Mouse (Mus musculus) gastrocnemius, postnatal 14 days (tissue): ENCODE measurements around the gene Fance. TPM values are rescaled to one million over a fixed set of nuclear protein-coding genes. Genes with fewer than 3 reads are reported as not detected.

Source experiments
- DNase-seq: peaks from one replicate; pipeline ENCODE4 v3.0.0; 2021; ENCODE audit warnings: mixed read lengths
- intact Hi-C: fragments of 180-260 bp; cut with DNase I; formaldehyde crosslinking; loops from one replicate; pipeline ENCODE4 v1.15.1; 2025; ENCODE audit warnings: low total_unique reads
- total RNA-seq, 2 experiments: library from RNA; stranded (reverse); gene quantifications; 2 replicates each; pipeline ENCODE4 v1.2.3; 2021

Fance gene
- total RNA-seq, 2 experiments from 2014 or later: 10.2 to 10.4 TPM

- intact Hi-C loops: no loop called here
- DNase-seq: no peak
These were observed 49.5 kb downstream of the Fance start for GRCm38 (mm10) chr17:28362653-28363292.

- intact Hi-C loops: no loop called here
These were observed 50.2 kb downstream of the Fance start for GRCm38 (mm10) chr17:28363507-28363906.

GRCm38 (mm10) chr17:28365122-28365521, 51.8 kb downstream of the Fance start, which contains the start of gene Tulp1:
Gene Tulp1, minus strand, starts transcription at chr17:28365222.
- DNase-seq: no peak
- intact Hi-C loops: no loop called here

More at GRCm38 (mm10) chr17:28363507-28363906, 50.2 kb downstream of the Fance start:
- no peak for DNase-seq

GRCm38 (mm10) chr17:28368449-28368848, 55.1 kb downstream of the Fance start:
- DNase-seq: peak; percentile 83
- intact Hi-C loops: no loop called here

- intact Hi-C loops: no loop called here
- no peak for DNase-seq
These were observed 55.7 kb downstream of the Fance start for GRCm38 (mm10) chr17:28369056-28369455.

- DNase-seq: no peak
- intact Hi-C loops: no loop called here
These were observed 58.0 kb downstream of the Fance start for GRCm38 (mm10) chr17:28371286-28371685.

- intact Hi-C loops: no loop called here
- DNase-seq: no peak
These were observed 58.6 kb downstream of the Fance start for GRCm38 (mm10) chr17:28371941-28372340.

- peak; percentile 45 for DNase-seq
- intact Hi-C loops: no loop called here
These were observed 60.5 kb downstream of the Fance start for GRCm38 (mm10) chr17:28373821-28374220.

GRCm38 (mm10) chr17:28374494-28374893, 61.2 kb downstream of the Fance start:
- DNase-seq: no peak
- intact Hi-C loops: no loop called here

GRCm38 (mm10) chr17:28375592-28376061, 62.3 kb downstream of the Fance start:
- intact Hi-C loops: no loop called here
- DNase-seq: no peak

Other genes with a start within 250 kb of the Fance start
- not detected for gene Tcp11, start 232.9 kb upstream of the Fance start, total RNA-seq
- under 1 TPM; 0.20 to 0.62 TPM for gene Scube3, start 171.4 kb upstream of the Fance start, total RNA-seq
- gene Zfp523, start 136.4 kb upstream of the Fance start, total RNA-seq: 10 to 100 TPM; 14.4 to 16.2 TPM
- 1 to 10 TPM; 2.2 to 2.7 TPM for gene Def6, start 105.7 kb upstream of the Fance start, total RNA-seq
- 10 to 100 TPM; 29.2 to 29.5 TPM for gene Ppard, start 80.8 kb upstream of the Fance start, total RNA-seq
- 100 to 1,000 TPM; 541 to 620 TPM for gene Rpl10a, start 15.0 kb downstream of the Fance start, total RNA-seq
- gene Tead3, start 37.3 kb downstream of the Fance start, total RNA-seq: 10 to 100 TPM in 1 of 2 experiments, 1 to 10 TPM in 1; 9.3 to 11.5 TPM
- not detected for gene Tulp1, start 51.7 kb downstream of the Fance start, total RNA-seq
- 100 to 1,000 TPM in 1 of 2 experiments, 1 to 10 TPM in 1; 9.2 to 104 TPM for gene Fkbp5, start 204.0 kb downstream of the Fance start, total RNA-seq
- not detected for gene Armc12, start 217.3 kb downstream of the Fance start, total RNA-seq
- gene Clpsl2, start 235.9 kb downstream of the Fance start, total RNA-seq: not detected
- gene Clps, start 247.2 kb downstream of the Fance start, total RNA-seq: not detected